ENCODE assay signal across 8 mouse cellular contexts in genomic region chr8:4778266-4778665, GRCm38 (mm10). TPM values are rescaled to one million over a fixed set of nuclear protein-coding genes. Genes with fewer than 3 reads are reported as not detected.
A peak's percentile ranks its signal among the peaks of the same experiment; 100 is the strongest.
DNase-seq lines count a peak whose midpoint lies in the region; ATAC-seq and TF ChIP-seq lines count a peak whose summit lies in the region.

No protein-coding gene starts in this region.

- H3K27me3 ChIP-seq in heart, postnatal 0 days (ENCODE audit: control insufficient read depth, insufficient read depth, low read length), result no peaks in the 10 kb centered on the region
- H3K27me3 ChIP-seq in hindbrain, embryonic 11.5 days (ENCODE audit: control insufficient read depth, insufficient read depth, low read length), result no peaks in the 10 kb centered on the region

- H3K4me3 ChIP-seq in heart, postnatal 0 days (ENCODE audit: low read depth, low read length), result peak overlapping the region; percentile 91
- H3K4me3 ChIP-seq in hindbrain, embryonic 11.5 days (ENCODE audit: low read depth, low read length), result peak overlapping the region; percentile 76
- peak overlapping the region; percentile 94 for H3K4me3 ChIP-seq in macrophage (ENCODE audit: inconsistent target)

- no peak for ATAC-seq in heart, postnatal 0 days (ENCODE audit: insufficient read depth, low read depth)
- no peak for ATAC-seq in hindbrain, embryonic 11.5 days (ENCODE audit: low FRiP score)

- H3K9ac ChIP-seq in heart, postnatal 0 days (replicated peaks; ENCODE audit: low read depth, low read length), result peak overlapping the region; percentile 63; the same call in 1 of the 2 replicates
- no peak overlapping the region for H3K9ac ChIP-seq in hindbrain, embryonic 11.5 days (ENCODE audit: low read depth, low read length)

- no peak overlapping the region for H3K27ac ChIP-seq in heart, postnatal 0 days (ENCODE audit: low read depth)
- no peak overlapping the region for H3K27ac ChIP-seq in hindbrain, embryonic 11.5 days (ENCODE audit: low read depth, low read length)
- no peak overlapping the region for H3K27ac ChIP-seq in macrophage

- H3K36me3 ChIP-seq in heart, postnatal 0 days (replicated peaks; ENCODE audit: control insufficient read depth, insufficient read depth, low read length), result no peaks in the 10 kb centered on the region
- H3K36me3 ChIP-seq in hindbrain, embryonic 11.5 days (ENCODE audit: control insufficient read depth, insufficient read depth, low read length), result no peaks in the 10 kb centered on the region
- no peaks in the 10 kb centered on the region for H3K36me3 ChIP-seq in macrophage (ENCODE audit: inconsistent target)

- peak overlapping the region; percentile 99 for H3K4me2 ChIP-seq in heart, postnatal 0 days (ENCODE audit: low read depth, low read length)
- peak overlapping the region; percentile 58; the same call in 1 of the 2 replicates for H3K4me2 ChIP-seq in hindbrain, embryonic 11.5 days (replicated peaks; ENCODE audit: low read depth, low read length)

- H3K9me3 ChIP-seq in heart, postnatal 0 days (replicated peaks; ENCODE audit: control insufficient read depth, low read length), result no peaks in the 10 kb centered on the region
- no peaks in the 10 kb centered on the region for H3K9me3 ChIP-seq in hindbrain, embryonic 11.5 days (ENCODE audit: control insufficient read depth, low read length)

- no peak for DNase-seq in heart, postnatal 0 days (ENCODE audit: low spot score)
- no peak for DNase-seq in heart, postnatal 36 days
- peak; percentile 34 for DNase-seq in ZHBTc4 (ENCODE audit: low read depth, low spot score)
- no peak for DNase-seq in hindbrain, embryonic 11.5 days (ENCODE audit: low spot score)
- no peak for DNase-seq in right cerebral cortex, postnatal 14 days
- DNase-seq in left cerebral cortex, postnatal 36 days (ENCODE audit: low spot score in 2 of 2), result no peak
- DNase-seq in adrenal gland, postnatal 10 days, result no peak

- peaks cover 60% of the 10 kb centered on the region for H3K79me2 ChIP-seq in macrophage (ENCODE audit: inconsistent target)

- intact Hi-C loops in heart, postnatal 36 days (cut with DNase I), result loop anchor here (5.0 to 10.0 kb wide), 2 partner anchors 101 to 163 kb away; partner anchors contain the start of gene Zfp958
- intact Hi-C loops in left cerebral cortex, postnatal 36 days (cut with DNase I), result no loop called here

- no peak for TF ChIP-seq CTCF in heart, postnatal 0 days (IDR thresholded peaks at IDR 0.05; ENCODE audit: low read depth)

- H3K4me1 ChIP-seq in heart, postnatal 0 days (ENCODE audit: control insufficient read depth, insufficient read depth), result 0 out of 2 replicates have a peak, but pooled peaks cover 5% of the 10 kb centered on the region
- H3K4me1 ChIP-seq in hindbrain, embryonic 11.5 days (replicated peaks; ENCODE audit: control insufficient read depth, insufficient read depth, low read length), result no peaks in the 10 kb centered on the region

- 72% methylated on average over 6 of the region's 6 CpGs for WGBS in heart, postnatal 0 days
- 81% methylated on average over 6 of the region's 6 CpGs for WGBS in hindbrain, embryonic 11.5 days
- 68% methylated on average over 5 of the region's 6 CpGs for WGBS in macrophage (ENCODE audit: missing documents)

- TF ChIP-seq EP300 in heart, postnatal 0 days (IDR thresholded peaks at IDR 0.05; ENCODE audit: low read depth), result no peak

RNA-seq across cellular contexts. Expression of gene Shcbp1, which starts 1.1 kb away (rescaled TPM):
- 5.1 and 7.1 TPM in 2 replicates for total RNA-seq in heart, postnatal 0 days (2014; rRNA removed; ENCODE audit: low replicate concordance)
- 14.1 and 14.7 TPM in 2 replicates for polyA plus RNA-seq in heart, postnatal 0 days (2015; fragmentation: Nextera tagmentation; extraction: Ambion mirVana)
- under 1 TPM; 0.44 to 0.76 TPM for total RNA-seq in heart, postnatal 36 days (2021)
- 65.2 and 71.3 TPM in 2 replicates for polyA plus RNA-seq in hindbrain, embryonic 11.5 days (2014; fragmentation: Nextera tagmentation; extraction: Ambion mirVana)
- total RNA-seq in macrophage (2018; cell fraction: chromatin; rRNA removed), result 10 to 100 TPM in 1 of 26 experiments, 1 to 10 TPM in 24, under 1 TPM in 1; 0.95 to 13.2 (median 4.3) TPM
- total RNA-seq in macrophage (2018; cell fraction: cytosol; rRNA removed), result 1 to 10 TPM; 1.1 to 2.9 (median 1.9) TPM
- total RNA-seq in macrophage (2018; cell fraction: nucleus; rRNA removed), result 10 to 100 TPM in 1 of 26 experiments, 1 to 10 TPM in 24, under 1 TPM in 1; 0.93 to 15.1 (median 2.8) TPM
- polyA plus RNA-seq in macrophage (2018), result 0.79 to 7.4 TPM (median 5.7 TPM) in 3 replicates
- total RNA-seq in left cerebral cortex, postnatal 36 days (2021), result under 1 TPM; 0.59 to 0.62 TPM
- total RNA-seq in adrenal gland, postnatal 10 days (2021), result 1 to 10 TPM; 6.7 to 8.1 TPM
